Mouse (Mus musculus) heart, postnatal 0 days (tissue): ENCODE measurements around the gene Aldh6a1. TPM values are rescaled to one million over a fixed set of nuclear protein-coding genes. Genes with fewer than 3 reads are reported as not detected.
A peak's percentile ranks its signal among the peaks of the same experiment; 100 is the strongest.

Source experiments
- ATAC-seq: fragments of 200-750 bp; cut with Nextera tagmentation; 2 replicates; pipeline ENCODE4 v1.8.0; 2017; ENCODE audit warnings: low read depth, moderate number of reproducible peaks, moderate library complexity; ENCODE audit not compliant: insufficient read depth
- DNase-seq: peaks from one replicate; pipeline ENCODE4 v3.0.0-alpha.2; 2016; ENCODE audit warnings: low spot score
- H3K27ac ChIP-seq: fragments of 300-500 bp; sonication (generic); 2 replicates; pipeline ENCODE4 v1.5.1; 2014; ENCODE audit warnings: low read depth, mild to moderate bottlenecking
- H3K27me3 ChIP-seq: fragments of 300-500 bp; sonication (generic); 2 replicates; pipeline ENCODE4 v1.6.1; 2014; ENCODE audit warnings: low read length, mixed read lengths; ENCODE audit not compliant: control insufficient read depth, insufficient read depth
- H3K36me3 ChIP-seq: fragments of 300-500 bp; sonication (generic); replicated peaks from 2 replicates; pipeline ENCODE4 v1.6.1; 2014; ENCODE audit warnings: low read length, mixed read lengths; ENCODE audit not compliant: control insufficient read depth, insufficient read depth
- H3K4me1 ChIP-seq: fragments of 300-500 bp; sonication (generic); 2 replicates; pipeline ENCODE4 v1.6.1; 2014; ENCODE audit warnings: antibody characterized with exemption; ENCODE audit not compliant: control insufficient read depth, insufficient read depth
- H3K4me2 ChIP-seq: fragments of 300-500 bp; sonication (generic); 2 replicates; pipeline ENCODE4 v1.6.1; 2014; ENCODE audit warnings: low read depth, mild to moderate bottlenecking, low read length, moderate library complexity
- H3K4me3 ChIP-seq: fragments of 300-500 bp; sonication (generic); 2 replicates; pipeline ENCODE4 v1.5.1; 2014; ENCODE audit warnings: low read depth, low read length
- H3K9ac ChIP-seq: fragments of 300-500 bp; sonication (generic); replicated peaks from 2 replicates; pipeline ENCODE4 v1.6.1; 2014; ENCODE audit warnings: low read depth, low read length, mixed read lengths
- H3K9me3 ChIP-seq: fragments of 300-500 bp; sonication (generic); replicated peaks from 2 replicates; pipeline ENCODE4 v1.6.1; 2016; ENCODE audit warnings: low read length; ENCODE audit not compliant: control insufficient read depth
- CTCF ChIP-seq: IDR thresholded peaks from 2 replicates; pipeline ENCODE4 v1.5.1; 2016; ENCODE audit warnings: antibody characterized with exemption, control low read depth, low read depth
- EP300 ChIP-seq: IDR thresholded peaks from 2 replicates; pipeline ENCODE4 v1.6.1; 2016; ENCODE audit warnings: antibody characterized with exemption, low read depth
- whole genome bisulfite sequencing: fragments of 180-500 bp; shearing (Covaris S2); extraction: QIAGEN DNeasy Blood & Tissue Kit; methylation state at CpG from one replicate; pipeline ENCODE4 v1.1.7; 2014; 5-methylcytosine and 5-hydroxymethylcytosine counted together
- polyA plus RNA-seq: library from polyadenylated mRNA; unstranded; fragments of >200 nt; fragmentation: Nextera tagmentation; extraction: Ambion mirVana; gene quantifications from 2 replicates; pipeline ENCODE4 v1.2.1, GENCODE M21; 2015
- total RNA-seq: library from RNA; depleted of rRNA; stranded (reverse); fragments of >200 nt; gene quantifications from 2 replicates; pipeline ENCODE4 v1.2.3, GENCODE M21; 2014; ENCODE audit warnings: low replicate concordance

Aldh6a1 gene
- total and polyA plus RNA-seq, 2 experiments from 2014 or later: 74.9 to 80.1 TPM

- WGBS: 1% methylated on average over 58 of the region's 63 CpGs
- Histone ChIP-seq H3K9ac (peak within 1 kb of the TSS; percentile 74), H3K27ac (peak within 1 kb of the TSS; percentile 91), H3K4me1 (no peaks in the 10 kb centered on the region), H3K4me3 (peak within 1 kb of the TSS; percentile 66), H3K27me3 (no peaks in the 10 kb centered on the region), H3K9me3 (no peaks in the 10 kb centered on the region), H3K4me2 (peak within 1 kb of the TSS; percentile 97), H3K36me3 (no peaks in the 10 kb centered on the region)
- ATAC-seq (peak; percentile 97), DNase-seq (peak; percentile 80)
- TF ChIP-seq EP300 (no peak), CTCF (no peak)
These were observed 41.8 kb downstream of the Aldh6a1 start, which contains the start of the genes Entpd5 and Bbof1 for GRCm38 (mm10) chr12:84408819-84409507. Entpd5 (minus strand) TSS chr12:84409029. Bbof1 (plus strand) TSS chr12:84409071.

- peak overlapping the region; percentile 74 for H3K9ac ChIP-seq
- TF ChIP-seq CTCF: no peak
- no peak for TF ChIP-seq EP300
- H3K27me3 ChIP-seq: no peaks in the 10 kb centered on the region
- H3K9me3 ChIP-seq: no peaks in the 10 kb centered on the region
- no peaks in the 10 kb centered on the region for H3K36me3 ChIP-seq
- no peaks in the 10 kb centered on the region for H3K4me1 ChIP-seq
- H3K4me3 ChIP-seq: peak overlapping the region; percentile 66
- H3K27ac ChIP-seq: peak overlapping the region; percentile 91
- 1% methylated on average over 41 of the region's 52 CpGs for WGBS
- peak; percentile 63 for ATAC-seq
- H3K4me2 ChIP-seq: peak overlapping the region; percentile 97
- DNase-seq: no peak
These were observed 42.7 kb downstream of the Aldh6a1 start for GRCm38 (mm10) chr12:84407874-84408818.

GRCm38 (mm10) chr12:84407259-84407658 is 43.5 kb downstream of the Aldh6a1 start:
- Histone ChIP-seq H3K4me1 (no peaks in the 10 kb centered on the region), H3K27ac (no peak overlapping the region), H3K4me3 (no peak overlapping the region), H3K36me3 (no peaks in the 10 kb centered on the region), H3K9ac (no peak overlapping the region), H3K9me3 (no peaks in the 10 kb centered on the region), H3K4me2 (no peak overlapping the region), H3K27me3 (no peaks in the 10 kb centered on the region)
- TF ChIP-seq CTCF: peak; percentile 16; the same call in 1 of the 2 replicates
- TF ChIP-seq EP300: no peak
- ATAC-seq: no peak
- 66% methylated on average over 4 of the region's 4 CpGs for WGBS
- DNase-seq: no peak

DNA sequence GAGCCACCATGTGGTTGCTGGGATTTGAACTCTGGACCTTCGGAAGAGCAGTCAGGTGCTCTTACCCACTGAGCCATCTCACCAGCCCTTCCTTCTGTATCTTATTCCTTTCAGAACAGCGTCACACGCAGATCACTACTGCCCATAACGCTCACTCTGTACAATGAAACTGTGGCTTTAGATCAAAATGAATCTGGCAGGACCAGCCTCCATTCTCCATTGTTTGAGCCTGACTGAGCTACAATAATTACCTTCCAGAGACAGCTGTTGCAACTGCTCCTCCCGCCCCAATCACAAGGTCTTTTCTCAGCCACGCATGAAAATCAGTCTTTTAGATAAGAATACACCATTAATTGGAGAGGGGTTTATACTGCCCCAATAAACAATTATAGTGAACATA is 46.3 kb downstream of the Aldh6a1 start:
- whole genome bisulfite sequencing: 93% methylated on average over 6 of the region's 6 CpGs
- no peak overlapping the region for H3K4me2 ChIP-seq
- no peak overlapping the region for H3K27ac ChIP-seq
- ATAC-seq: no peak
- H3K9me3 ChIP-seq: no peaks in the 10 kb centered on the region
- no peak overlapping the region for H3K9ac ChIP-seq
- H3K4me1 ChIP-seq: no peaks in the 10 kb centered on the region
- H3K27me3 ChIP-seq: no peaks in the 10 kb centered on the region
- no peak for TF ChIP-seq EP300
- TF ChIP-seq CTCF: no peak
- H3K36me3 ChIP-seq: no peaks in the 10 kb centered on the region
- DNase-seq: no peak
- no peak overlapping the region for H3K4me3 ChIP-seq

DNA sequence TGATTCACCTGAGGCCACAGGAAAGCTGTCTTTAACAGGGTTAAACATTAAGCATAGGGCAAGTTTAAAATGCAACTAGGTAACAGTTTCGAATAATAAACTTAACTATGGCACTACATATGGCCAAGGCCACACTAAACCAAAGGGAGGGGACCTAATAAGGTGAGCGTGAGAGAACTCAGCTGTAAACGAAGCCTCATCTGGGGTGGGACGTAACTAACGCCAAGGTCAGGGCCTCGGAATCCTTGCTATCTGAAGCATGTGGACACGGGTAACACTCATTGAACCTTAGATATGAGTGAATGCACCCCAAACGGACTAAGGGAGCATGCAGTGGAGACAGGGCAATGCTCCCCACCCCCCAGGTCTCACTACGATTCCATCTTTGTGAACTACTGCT is 47.9 kb downstream of the Aldh6a1 start:
- TF ChIP-seq EP300 (no peak), CTCF (no peak)
- ATAC-seq: peak; percentile 44; the same call in 1 of the 2 replicates

More for the DNA sequence above, 47.9 kb downstream of the Aldh6a1 start:
- Histone ChIP-seq H3K9ac (no peak overlapping the region), H3K27me3 (no peaks in the 10 kb centered on the region), H3K4me3 (no peak overlapping the region), H3K4me1 (no peaks in the 10 kb centered on the region), H3K4me2 (no peak overlapping the region), H3K9me3 (no peaks in the 10 kb centered on the region), H3K27ac (no peak overlapping the region), H3K36me3 (no peaks in the 10 kb centered on the region)
- WGBS: 44% methylated on average over 9 of the region's 9 CpGs
- DNase-seq: no peak
